Mouse (Mus musculus) brain, embryonic 14.5 days (tissue): ENCODE results near the gene Tbx6.

ENCODE experiments used
- CTCF ChIP-seq: fragments of 200-500 bp; IDR thresholded peaks from 2 replicates; pipeline ENCODE4 v1.5.1; 2012; ENCODE audit warnings: inconsistent platforms, mild to moderate bottlenecking, moderate library complexity, borderline replicate concordance; ENCODE audit not compliant: insufficient read depth, insufficient read length; ENCODE audit errors: extremely low read depth
- POLR2A ChIP-seq: fragments of 200-500 bp; IDR thresholded peaks from 2 replicates; pipeline ENCODE4 v1.6.1; 2012; ENCODE audit warnings: mild to moderate bottlenecking, inconsistent platforms, borderline replicate concordance; ENCODE audit not compliant: poor library complexity, insufficient read depth, insufficient read length, severe bottlenecking; ENCODE audit errors: extremely low read depth

GRCm38 (mm10) chr7:126822741-126823140, 41.5 kb downstream of the Tbx6 start:
- TF ChIP-seq CTCF: no peak
- no peak for TF ChIP-seq POLR2A
